Mouse (Mus musculus): ENCODE results near the gene Ephb2.

- TF ChIP-seq CTCF (IDR thresholded peaks at IDR 0.05; ENCODE audit: control insufficient read depth, insufficient read depth, insufficient read length), result no peak
- no peak for TF ChIP-seq USF1 (IDR thresholded peaks at IDR 0.05; ENCODE audit: low read depth)
- no peak for TF ChIP-seq MYOG (IDR thresholded peaks at IDR 0.05; ENCODE audit: control insufficient read depth, extremely low read depth, insufficient read length)
- TF ChIP-seq MYOD1 (IDR thresholded peaks at IDR 0.05; ENCODE audit: control insufficient read depth, insufficient read length, low read depth), result no peak
- no peak for TF ChIP-seq FOSL1 (IDR thresholded peaks at IDR 0.05; ENCODE audit: insufficient read depth, low read length, poor library complexity, severe bottlenecking)
- TF ChIP-seq CEBPB (IDR thresholded peaks at IDR 0.05; ENCODE audit: low read depth), result no peak
- TF ChIP-seq MAX (IDR thresholded peaks at IDR 0.05), result no peak
These were observed 10.7 kb downstream of the Ephb2 start for GRCm38 (mm10) chr4:136824935-136825552.

All from C2C12 (cell line).